Mouse (Mus musculus) E14TG2a.4 (cell line): ENCODE data around the gene Prkcb.

Source experiments
- H3K27me3 ChIP-seq: 2 replicates; pipeline ENCODE4 v1.6.1; 2014; ENCODE audit warnings: low read length, control low read depth; ENCODE audit not compliant: insufficient read depth
- H3K36me3 ChIP-seq: 2 replicates; pipeline ENCODE4 v1.6.1; 2014; ENCODE audit warnings: low read length, control low read depth; ENCODE audit not compliant: insufficient read depth
- H3K4me1 ChIP-seq: replicated peaks from 2 replicates; pipeline ENCODE4 v1.6.1; 2014; ENCODE audit warnings: low read depth, low read length, control low read depth
- H3K4me3 ChIP-seq: replicated peaks from 2 replicates; pipeline ENCODE4 v1.5.1; 2014; ENCODE audit warnings: mild to moderate bottlenecking, low read length
- H3K9me3 ChIP-seq: 2 replicates; pipeline ENCODE4 v1.6.1; 2014; ENCODE audit warnings: low read length, control low read depth
- CTCF ChIP-seq: conservative IDR thresholded peaks from 2 replicates; pipeline ENCODE4 v1.5.1; 2014; ENCODE audit warnings: low read length
- NANOG ChIP-seq: IDR thresholded peaks from 2 replicates; pipeline ENCODE4 v1.6.1; 2014; ENCODE audit warnings: borderline replicate concordance, low read length, mixed read lengths
- POU5F1 ChIP-seq: IDR thresholded peaks from 2 replicates; pipeline ENCODE4 v1.6.1; 2014; ENCODE audit warnings: low read length, borderline replicate concordance

Gene Prkcb

GRCm38 (mm10) chr7:122573101-122573635, 284.6 kb downstream of the Prkcb start:
- no peaks in the 10 kb centered on the region for H3K9me3 ChIP-seq
- H3K4me3 ChIP-seq = no peak overlapping the region
- H3K36me3 ChIP-seq = no peaks in the 10 kb centered on the region
- H3K4me1 ChIP-seq = peaks cover 24% of the 10 kb centered on the region
- no peak for TF ChIP-seq CTCF
- TF ChIP-seq POU5F1 = no peak
- TF ChIP-seq NANOG = no peak
- H3K27me3 ChIP-seq = peaks cover 14% of the 10 kb centered on the region

- peaks cover 17% of the 10 kb centered on the region for H3K4me1 ChIP-seq
- H3K36me3 ChIP-seq = no peaks in the 10 kb centered on the region
- TF ChIP-seq NANOG = no peak
- no peak for TF ChIP-seq POU5F1
- no peak for TF ChIP-seq CTCF
These were observed 285.9 kb downstream of the Prkcb start for GRCm38 (mm10) chr7:122574418-122574817.

GRCm38 (mm10) chr7:122575056-122575455, 286.5 kb downstream of the Prkcb start:
- H3K36me3 ChIP-seq = no peaks in the 10 kb centered on the region
- peaks cover 13% of the 10 kb centered on the region for H3K27me3 ChIP-seq
- peaks cover 17% of the 10 kb centered on the region for H3K4me1 ChIP-seq
- no peak overlapping the region for H3K4me3 ChIP-seq
- no peaks in the 10 kb centered on the region for H3K9me3 ChIP-seq
- no peak for TF ChIP-seq NANOG
- no peak for TF ChIP-seq CTCF
- no peak for TF ChIP-seq POU5F1

More at GRCm38 (mm10) chr7:122574418-122574817, 285.9 kb downstream of the Prkcb start:
- Histone ChIP-seq H3K9me3 (no peaks in the 10 kb centered on the region), H3K27me3 (peaks cover 13% of the 10 kb centered on the region), H3K4me3 (no peak overlapping the region)

GRCm38 (mm10) chr7:122575506-122575905, 287.0 kb downstream of the Prkcb start:
- peaks cover 13% of the 10 kb centered on the region for H3K27me3 ChIP-seq
- TF ChIP-seq NANOG = no peak
- no peak for TF ChIP-seq CTCF
- no peak for TF ChIP-seq POU5F1
- no peaks in the 10 kb centered on the region for H3K9me3 ChIP-seq

GRCm38 (mm10) chr7:122577571-122577970, 289.0 kb downstream of the Prkcb start:
- Histone ChIP-seq H3K4me3 (no peak overlapping the region), H3K4me1 (peaks cover 17% of the 10 kb centered on the region), H3K27me3 (peaks cover 13% of the 10 kb centered on the region), H3K36me3 (no peaks in the 10 kb centered on the region), H3K9me3 (no peaks in the 10 kb centered on the region)
- no peak for TF ChIP-seq CTCF

More at GRCm38 (mm10) chr7:122575506-122575905, 287.0 kb downstream of the Prkcb start:
- no peaks in the 10 kb centered on the region for H3K36me3 ChIP-seq
- H3K4me3 ChIP-seq = no peak overlapping the region
- H3K4me1 ChIP-seq = peaks cover 17% of the 10 kb centered on the region

GRCm38 (mm10) chr7:122579461-122580157, 291.1 kb downstream of the Prkcb start:
- Histone ChIP-seq H3K4me1 (peaks cover 16% of the 10 kb centered on the region), H3K36me3 (no peaks in the 10 kb centered on the region), H3K4me3 (no peak overlapping the region), H3K27me3 (0 out of 2 replicates have a peak, but pooled peaks cover 7% of the 10 kb centered on the region), H3K9me3 (no peaks in the 10 kb centered on the region)
- no peak for TF ChIP-seq POU5F1
- no peak for TF ChIP-seq NANOG
- no peak for TF ChIP-seq CTCF

- no peaks in the 10 kb centered on the region for H3K9me3 ChIP-seq
- no peaks in the 10 kb centered on the region for H3K36me3 ChIP-seq
- H3K4me3 ChIP-seq = no peak overlapping the region
- TF ChIP-seq CTCF (no peak), NANOG (no peak), POU5F1 (no peak)
- 0 out of 2 replicates have a peak, but pooled peaks cover 7% of the 10 kb centered on the region for H3K27me3 ChIP-seq
- H3K4me1 ChIP-seq = peaks cover 11% of the 10 kb centered on the region
These were observed 291.6 kb downstream of the Prkcb start for GRCm38 (mm10) chr7:122580158-122580475.

- Histone ChIP-seq H3K27me3 (0 out of 2 replicates have a peak, but pooled peaks cover 7% of the 10 kb centered on the region), H3K4me1 (no peaks in the 10 kb centered on the region), H3K4me3 (no peak overlapping the region), H3K36me3 (no peaks in the 10 kb centered on the region), H3K9me3 (no peaks in the 10 kb centered on the region)
- TF ChIP-seq CTCF = no peak
- no peak for TF ChIP-seq NANOG
These were observed 296.0 kb downstream of the Prkcb start for GRCm38 (mm10) chr7:122584421-122585151.
